Mouse (Mus musculus) stomach, postnatal 0 days (tissue): ENCODE data around the gene Gm29666. TPM values are rescaled to one million over a fixed set of nuclear protein-coding genes. Genes with fewer than 3 reads are reported as not detected.

ENCODE experiments used
- ATAC-seq: fragments of 200-750 bp; cut with Nextera tagmentation; 2 replicates; pipeline ENCODE4 v1.8.0; 2017; ENCODE audit not compliant: low FRiP score, low TSS enrichment
- DNase-seq: peaks from one replicate; pipeline ENCODE4 v3.0.0-alpha.2; 2016; ENCODE audit warnings: low spot score
- H3K27ac ChIP-seq: fragments of 300-500 bp; sonication (generic); replicated peaks from 2 replicates; pipeline ENCODE4 v1.5.1; 2014; ENCODE audit warnings: mild to moderate bottlenecking, control low read depth
- H3K27me3 ChIP-seq: fragments of 300-500 bp; sonication (generic); 2 replicates; pipeline ENCODE4 v1.6.1; 2014; ENCODE audit warnings: low read length; ENCODE audit not compliant: control insufficient read depth, insufficient read depth
- H3K36me3 ChIP-seq: fragments of 300-500 bp; sonication (generic); 2 replicates; pipeline ENCODE4 v1.6.1; 2014; ENCODE audit warnings: low read length, mixed read lengths; ENCODE audit not compliant: control insufficient read depth, insufficient read depth
- H3K4me1 ChIP-seq: fragments of 300-500 bp; sonication (generic); replicated peaks from 2 replicates; pipeline ENCODE4 v1.6.1; 2014; ENCODE audit warnings: antibody characterized with exemption; ENCODE audit not compliant: control insufficient read depth, insufficient read depth
- H3K4me2 ChIP-seq: fragments of 300-500 bp; sonication (generic); replicated peaks from 2 replicates; pipeline ENCODE4 v1.6.1; 2014; ENCODE audit warnings: low read depth, mild to moderate bottlenecking, control low read depth, moderate library complexity
- H3K4me3 ChIP-seq: fragments of 300-500 bp; sonication (generic); 2 replicates; pipeline ENCODE4 v1.5.1; 2014; ENCODE audit warnings: low read depth, low read length, control low read depth
- H3K9ac ChIP-seq: fragments of 300-500 bp; sonication (generic); 2 replicates; pipeline ENCODE4 v1.6.1; 2014; ENCODE audit warnings: mild to moderate bottlenecking, low read length, control low read depth, mixed read lengths
- H3K9me3 ChIP-seq: fragments of 300-500 bp; sonication (generic); 2 replicates; pipeline ENCODE4 v1.6.1; 2016; ENCODE audit warnings: low read length; ENCODE audit not compliant: control insufficient read depth
- CTCF ChIP-seq: IDR thresholded peaks from 2 replicates; pipeline ENCODE4 v1.5.1; 2016; ENCODE audit warnings: antibody characterized with exemption, low read depth, mild to moderate bottlenecking, moderate library complexity
- EP300 ChIP-seq: optimal IDR thresholded peaks from 2 replicates; pipeline ENCODE3; 2016; ENCODE audit warnings: antibody characterized with exemption
- WGBS: fragments of 180-500 bp; shearing (Covaris S2); extraction: QIAGEN DNeasy Blood & Tissue Kit; methylation state at CpG from one replicate; pipeline ENCODE4 v1.1.7; 2014; 5-methylcytosine and 5-hydroxymethylcytosine counted together
- polyA plus RNA-seq: library from polyadenylated mRNA; unstranded; fragments of >200 nt; fragmentation: Nextera tagmentation; extraction: Ambion mirVana; gene quantifications from 2 replicates; pipeline ENCODE4 v1.2.1, GENCODE M21; 2015

The Gm29666 gene
- polyA plus RNA-seq, 1 experiment from 2014 or later, result 0.15 TPM

GRCm38 (mm10) chr15:84944319-84944718 is 24.5 kb upstream of the Gm29666 start:
- DNase-seq, result no peak
- H3K4me2 ChIP-seq, result no peak overlapping the region
- H3K4me1 ChIP-seq, result no peaks in the 10 kb centered on the region
- H3K27ac ChIP-seq, result no peak overlapping the region
- TF ChIP-seq CTCF (no peak), EP300 (no peak)
- H3K36me3 ChIP-seq, result peaks cover 6% of the 10 kb centered on the region
- H3K4me3 ChIP-seq, result no peak overlapping the region
- H3K9ac ChIP-seq, result no peak overlapping the region
- H3K9me3 ChIP-seq, result no peaks in the 10 kb centered on the region
- no peaks in the 10 kb centered on the region for H3K27me3 ChIP-seq
- WGBS, result 74% methylated on average over 5 of the region's 5 CpGs
- ATAC-seq, result no peak

DNA sequence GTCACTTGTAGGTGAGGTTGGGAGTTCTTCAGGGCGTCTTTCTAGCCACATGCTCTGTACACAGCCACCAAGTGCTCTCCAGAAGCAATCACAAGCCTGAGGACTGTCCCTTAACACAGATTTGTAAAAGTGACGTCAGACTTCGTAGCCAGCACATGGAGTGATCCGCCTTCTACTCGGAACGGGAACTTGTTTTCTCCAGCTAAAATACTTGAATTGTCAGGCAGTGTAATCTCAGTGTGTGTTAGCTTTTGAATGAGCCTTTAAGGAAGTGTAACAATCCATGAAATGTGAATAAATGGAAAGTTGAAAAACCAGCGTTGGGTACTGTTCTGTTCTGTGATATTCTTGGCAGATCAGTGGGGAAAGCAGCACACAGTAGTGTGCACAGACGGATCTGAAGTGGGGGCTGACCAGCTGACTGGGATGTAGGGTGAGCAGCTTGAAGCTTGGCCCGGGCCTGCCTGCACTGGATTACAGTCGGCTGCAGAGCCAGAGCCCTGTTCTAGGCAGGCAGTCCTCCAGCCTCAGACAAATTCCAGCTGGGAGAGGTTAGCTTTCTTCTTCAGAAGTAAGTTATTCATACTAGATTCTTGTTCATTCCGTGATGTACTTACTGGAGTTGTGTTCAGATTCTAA is 22.9 kb upstream of the Gm29666 start:
- Histone ChIP-seq H3K4me2 (no peak overlapping the region), H3K4me1 (no peaks in the 10 kb centered on the region), H3K27ac (no peak overlapping the region), H3K27me3 (no peaks in the 10 kb centered on the region), H3K36me3 (peaks cover 20% of the 10 kb centered on the region), H3K9me3 (no peaks in the 10 kb centered on the region), H3K4me3 (no peak overlapping the region), H3K9ac (no peak overlapping the region)
- DNase-seq (no peak), ATAC-seq (peak; percentile 44; the same call in 1 of the 2 replicates)
- 46% methylated on average over 11 of the region's 11 CpGs for whole genome bisulfite sequencing
- TF ChIP-seq CTCF (no peak), EP300 (no peak)

DNA sequence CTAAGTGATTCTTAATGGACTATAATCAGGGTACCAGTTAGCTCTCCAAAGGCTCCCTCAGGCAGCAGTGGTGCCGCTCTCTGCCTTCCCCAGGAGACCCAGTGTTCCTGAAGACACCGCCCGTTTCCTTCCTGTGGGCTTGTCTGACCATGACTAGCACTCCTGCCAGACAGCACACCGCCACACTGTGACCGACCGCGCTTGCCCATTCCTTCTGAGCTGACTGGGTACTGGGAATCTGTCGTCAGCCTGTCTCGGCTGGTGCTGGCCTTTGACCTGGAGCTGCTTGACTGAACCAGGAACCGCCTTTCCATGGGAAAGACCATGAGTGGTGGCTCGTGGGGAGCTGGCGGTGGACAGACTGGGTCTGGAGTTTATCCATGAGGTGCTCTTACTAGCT is 20.3 kb upstream of the Gm29666 start:
- DNase-seq (no peak), ATAC-seq (no peak)
- Histone ChIP-seq H3K36me3 (peaks cover 37% of the 10 kb centered on the region), H3K27ac (no peak overlapping the region), H3K4me2 (no peak overlapping the region), H3K4me3 (no peak overlapping the region), H3K9me3 (no peaks in the 10 kb centered on the region), H3K27me3 (no peaks in the 10 kb centered on the region), H3K4me1 (no peaks in the 10 kb centered on the region), H3K9ac (no peak overlapping the region)
- 69% methylated on average over 12 of the region's 12 CpGs for WGBS
- TF ChIP-seq CTCF (no peak), EP300 (no peak)

GRCm38 (mm10) chr15:84934901-84935300 is 15.1 kb upstream of the Gm29666 start:
- DNase-seq, result no peak
- H3K4me3 ChIP-seq, result no peak overlapping the region

GRCm38 (mm10) chr15:84932351-84932750 is 12.5 kb upstream of the Gm29666 start:
- H3K9ac ChIP-seq, result no peak overlapping the region
- no peak for DNase-seq
- H3K27me3 ChIP-seq, result no peaks in the 10 kb centered on the region
- peaks cover 52% of the 10 kb centered on the region for H3K36me3 ChIP-seq
- WGBS, result 35% methylated on average over 5 of the region's 5 CpGs
- TF ChIP-seq EP300 (no peak), CTCF (no peak)
- no peaks in the 10 kb centered on the region for H3K4me1 ChIP-seq
- H3K4me2 ChIP-seq, result no peak overlapping the region
- peak; percentile 74 for ATAC-seq
- no peak overlapping the region for H3K27ac ChIP-seq
- H3K4me3 ChIP-seq, result no peak overlapping the region
- H3K9me3 ChIP-seq, result no peaks in the 10 kb centered on the region

More at GRCm38 (mm10) chr15:84934901-84935300, 15.1 kb upstream of the Gm29666 start:
- Histone ChIP-seq H3K9ac (no peak overlapping the region), H3K4me1 (no peaks in the 10 kb centered on the region), H3K36me3 (peaks cover 54% of the 10 kb centered on the region), H3K4me2 (no peak overlapping the region), H3K9me3 (no peaks in the 10 kb centered on the region), H3K27me3 (no peaks in the 10 kb centered on the region), H3K27ac (no peak overlapping the region)
- no peak for ATAC-seq
- 78% methylated on average over 16 of the region's 16 CpGs for WGBS
- no peak for TF ChIP-seq EP300
- TF ChIP-seq CTCF, result no peak

DNA sequence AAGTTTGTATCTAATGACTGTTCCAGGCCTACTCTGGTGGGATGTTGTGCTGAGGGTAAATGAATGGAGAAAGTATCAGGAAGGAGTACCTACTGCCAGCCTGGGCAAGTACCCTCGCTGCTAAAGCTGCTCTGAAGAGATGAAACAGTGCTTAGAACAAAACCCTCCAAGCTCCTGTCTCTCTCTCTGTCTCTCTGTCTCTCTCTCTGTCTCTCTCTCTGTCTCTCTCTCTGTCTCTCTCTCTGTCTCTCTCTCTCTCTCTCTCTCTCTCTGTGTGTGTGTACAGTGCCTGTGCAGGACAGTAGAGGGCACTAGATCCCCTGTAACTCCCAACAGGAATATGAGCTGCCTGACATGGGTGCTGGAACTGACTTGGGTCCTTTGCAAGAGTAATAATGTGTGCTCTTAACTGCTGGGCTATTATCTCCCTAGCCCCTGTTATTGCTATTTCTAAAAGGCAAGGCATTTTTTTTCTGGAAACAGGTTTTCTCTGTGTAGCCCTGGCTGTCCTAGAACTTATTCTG is 5.7 kb upstream of the Gm29666 start:
- TF ChIP-seq EP300 (no peak), CTCF (peak; percentile 65)
- Histone ChIP-seq H3K9ac (no peak overlapping the region), H3K36me3 (peaks cover 20% of the 10 kb centered on the region), H3K4me3 (no peak overlapping the region), H3K4me1 (no peaks in the 10 kb centered on the region), H3K4me2 (0 out of 2 replicates have a peak overlapping the region, but pooled peaks have one; percentile 75), H3K27ac (no peak overlapping the region), H3K27me3 (no peaks in the 10 kb centered on the region), H3K9me3 (no peaks in the 10 kb centered on the region)
- DNase-seq (no peak), ATAC-seq (no peak)
- WGBS, result 78% methylated on average over 1 of the region's 1 CpGs
